Mouse (Mus musculus) limb, embryonic 11.5 days (tissue): Measurements from ENCODE around the gene Fblim1. TPM values are rescaled to one million over a fixed set of nuclear protein-coding genes. Genes with fewer than 3 reads are reported as not detected.

Source experiments
- ATAC-seq: fragments of 200-750 bp; cut with Nextera tagmentation; 2 replicates; pipeline ENCODE4 v1.8.0; 2017; ENCODE audit warnings: low read depth; ENCODE audit not compliant: insufficient number of reproducible peaks, low FRiP score, low TSS enrichment
- DNase-seq: peaks from one replicate; pipeline ENCODE4 v3.0.0-alpha.2; 2015; ENCODE audit warnings: low spot score
- H3K27ac ChIP-seq: fragments of 300-500 bp; sonication (generic); replicated peaks from 2 replicates; pipeline ENCODE4 v1.5.1; 2014; ENCODE audit warnings: low read depth, mild to moderate bottlenecking, low read length
- H3K27me3 ChIP-seq: fragments of 300-500 bp; sonication (generic); 2 replicates; pipeline ENCODE4 v1.6.1; 2014; ENCODE audit warnings: mild to moderate bottlenecking, low read length, mixed read lengths; ENCODE audit not compliant: control insufficient read depth, insufficient read depth
- H3K36me3 ChIP-seq: fragments of 300-500 bp; sonication (generic); 2 replicates; pipeline ENCODE4 v1.6.1; 2014; ENCODE audit warnings: mild to moderate bottlenecking, low read length, moderate library complexity, mixed read lengths; ENCODE audit not compliant: control insufficient read depth, insufficient read depth
- H3K4me1 ChIP-seq: fragments of 300-500 bp; sonication (generic); 2 replicates; pipeline ENCODE4 v1.6.1; 2014; ENCODE audit warnings: low read length, mixed read lengths; ENCODE audit not compliant: control insufficient read depth, insufficient read depth
- H3K4me2 ChIP-seq: fragments of 300-500 bp; sonication (generic); 2 replicates; pipeline ENCODE4 v1.6.1; 2014; ENCODE audit warnings: low read depth, mild to moderate bottlenecking, moderate library complexity; ENCODE audit not compliant: severe bottlenecking
- H3K4me3 ChIP-seq: fragments of 300-500 bp; sonication (generic); 2 replicates; pipeline ENCODE4 v1.5.1; 2014; ENCODE audit warnings: low read depth, low read length
- H3K9ac ChIP-seq: fragments of 300-500 bp; sonication (generic); 2 replicates; pipeline ENCODE4 v1.6.1; 2014; ENCODE audit warnings: mild to moderate bottlenecking, low read length
- H3K9me3 ChIP-seq: fragments of 300-500 bp; sonication (generic); 2 replicates; pipeline ENCODE4 v1.6.1; 2016; ENCODE audit warnings: low read length; ENCODE audit not compliant: control insufficient read depth
- WGBS: fragments of 180-500 bp; shearing (Covaris S2); extraction: QIAGEN DNeasy Blood & Tissue Kit; methylation state at CpG from one replicate; pipeline ENCODE4 v1.1.7; 2014; 5-methylcytosine and 5-hydroxymethylcytosine counted together
- polyA plus RNA-seq: library from polyadenylated mRNA; unstranded; fragments of >200 nt; fragmentation: Nextera tagmentation; extraction: Ambion mirVana; gene quantifications from 2 replicates; pipeline ENCODE4 v1.2.1, GENCODE M21; 2014

The Fblim1 gene
- polyA plus RNA-seq, 1 experiment from 2014 or later: 67.2 TPM

DNA sequence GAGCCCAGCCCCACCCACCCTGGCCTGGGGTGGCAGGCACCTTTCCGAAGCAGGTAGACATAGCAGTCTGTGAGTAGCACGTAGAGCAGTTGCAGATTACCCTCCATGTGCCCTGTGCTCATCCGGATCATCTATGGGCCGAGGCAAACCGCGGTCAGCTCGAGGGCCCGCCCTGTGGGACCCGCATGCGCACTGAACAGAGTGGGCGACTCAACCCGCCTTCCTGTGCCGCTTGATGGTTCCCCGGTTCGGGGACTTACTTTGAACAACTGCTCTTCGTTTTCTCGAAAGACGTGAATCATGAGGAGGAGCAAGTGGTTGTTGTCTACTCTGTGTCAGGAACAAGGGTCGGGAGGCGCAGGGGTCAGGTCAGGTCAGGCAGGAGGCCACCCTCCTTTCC lies 25.4 kb upstream of the Fblim1 start:
- Histone ChIP-seq H3K9ac (no peak overlapping the region), H3K27me3 (no peaks in the 10 kb centered on the region), H3K4me2 (no peak overlapping the region), H3K36me3 (peaks cover 34% of the 10 kb centered on the region), H3K4me1 (no peaks in the 10 kb centered on the region), H3K9me3 (no peaks in the 10 kb centered on the region), H3K4me3 (no peak overlapping the region), H3K27ac (no peak overlapping the region)
- WGBS: 94% methylated on average over 20 of the region's 20 CpGs
- no peak for DNase-seq
- ATAC-seq: no peak

DNA sequence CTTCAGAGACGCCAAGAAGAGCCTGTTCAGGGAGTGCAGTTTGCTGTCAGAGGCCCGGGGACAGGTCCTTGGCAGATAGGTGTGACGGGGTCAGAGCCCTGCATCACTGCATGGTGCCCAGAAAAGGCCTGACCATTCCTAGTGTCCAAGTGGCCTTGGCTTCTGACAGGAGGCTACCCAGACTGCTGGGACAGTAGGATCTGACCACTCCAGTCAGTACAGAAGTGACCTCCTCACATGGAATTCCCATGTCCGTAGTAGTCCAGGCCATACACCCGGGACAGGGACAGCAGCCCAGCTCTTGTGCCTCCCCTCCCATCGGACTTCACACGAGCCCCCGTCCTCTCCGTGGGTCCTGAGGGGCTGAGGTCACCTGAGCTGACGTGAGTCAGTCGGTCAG lies 24.1 kb upstream of the Fblim1 start:
- Histone ChIP-seq H3K9me3 (no peaks in the 10 kb centered on the region), H3K36me3 (peaks cover 38% of the 10 kb centered on the region), H3K4me1 (no peaks in the 10 kb centered on the region), H3K4me3 (no peak overlapping the region), H3K27me3 (no peaks in the 10 kb centered on the region), H3K4me2 (no peak overlapping the region), H3K9ac (no peak overlapping the region), H3K27ac (no peak overlapping the region)
- ATAC-seq (no peak), DNase-seq (no peak)
- WGBS: 93% methylated on average over 11 of the region's 11 CpGs

DNA sequence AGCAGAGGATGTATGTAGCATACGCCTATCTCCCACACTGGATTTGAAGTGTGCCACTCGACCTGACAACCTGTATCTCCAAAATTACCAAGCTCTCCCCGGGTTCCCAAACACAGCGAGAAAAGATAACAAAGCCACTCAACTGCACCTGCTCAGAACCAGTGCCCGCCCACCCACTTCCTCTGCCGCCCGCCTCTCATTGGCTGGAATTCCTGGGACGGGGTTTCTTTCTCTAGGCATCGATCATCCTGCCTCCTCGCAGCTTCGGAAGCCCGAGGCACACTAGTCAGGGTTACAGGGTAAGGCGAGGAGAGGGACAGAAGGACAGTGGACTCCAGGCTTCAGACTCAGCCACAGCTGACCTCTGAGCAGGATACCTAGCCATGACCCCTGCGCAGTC lies 22.8 kb upstream of the Fblim1 start:
- Histone ChIP-seq H3K4me3 (no peak overlapping the region), H3K27me3 (no peaks in the 10 kb centered on the region), H3K36me3 (peaks cover 35% of the 10 kb centered on the region), H3K4me1 (no peaks in the 10 kb centered on the region), H3K4me2 (no peak overlapping the region), H3K27ac (no peak overlapping the region), H3K9ac (no peak overlapping the region), H3K9me3 (no peaks in the 10 kb centered on the region)
- ATAC-seq (no peak), DNase-seq (no peak)
- WGBS: 86% methylated on average over 14 of the region's 14 CpGs

DNA sequence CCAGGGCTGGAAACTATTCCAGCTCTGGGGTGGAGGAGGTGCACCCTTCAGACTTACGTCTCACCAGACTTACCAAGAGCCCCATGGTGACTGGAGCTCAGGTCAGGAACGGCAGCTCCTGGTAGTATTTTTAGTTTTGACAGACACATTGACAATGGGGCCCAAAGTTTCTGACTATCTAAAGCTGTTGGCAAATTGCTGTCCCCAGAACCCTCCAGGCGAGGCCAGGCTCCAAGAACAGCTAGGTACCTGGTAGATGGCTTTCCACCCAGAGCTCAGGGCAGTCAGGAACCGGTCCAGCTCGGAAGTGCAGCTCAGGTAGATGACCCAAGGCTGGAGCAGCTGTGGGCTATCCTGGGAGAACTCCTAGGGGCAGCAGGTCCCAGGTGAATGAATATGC lies 21.6 kb upstream of the Fblim1 start:
- H3K9ac ChIP-seq: no peak overlapping the region
- DNase-seq: no peak
- H3K27ac ChIP-seq: no peak overlapping the region
- H3K4me3 ChIP-seq: no peak overlapping the region
- no peaks in the 10 kb centered on the region for H3K27me3 ChIP-seq
- H3K36me3 ChIP-seq: peaks cover 31% of the 10 kb centered on the region
- H3K4me2 ChIP-seq: no peak overlapping the region
- 87% methylated on average over 5 of the region's 5 CpGs for WGBS
- ATAC-seq: no peak
- no peaks in the 10 kb centered on the region for H3K4me1 ChIP-seq
- H3K9me3 ChIP-seq: no peaks in the 10 kb centered on the region

DNA sequence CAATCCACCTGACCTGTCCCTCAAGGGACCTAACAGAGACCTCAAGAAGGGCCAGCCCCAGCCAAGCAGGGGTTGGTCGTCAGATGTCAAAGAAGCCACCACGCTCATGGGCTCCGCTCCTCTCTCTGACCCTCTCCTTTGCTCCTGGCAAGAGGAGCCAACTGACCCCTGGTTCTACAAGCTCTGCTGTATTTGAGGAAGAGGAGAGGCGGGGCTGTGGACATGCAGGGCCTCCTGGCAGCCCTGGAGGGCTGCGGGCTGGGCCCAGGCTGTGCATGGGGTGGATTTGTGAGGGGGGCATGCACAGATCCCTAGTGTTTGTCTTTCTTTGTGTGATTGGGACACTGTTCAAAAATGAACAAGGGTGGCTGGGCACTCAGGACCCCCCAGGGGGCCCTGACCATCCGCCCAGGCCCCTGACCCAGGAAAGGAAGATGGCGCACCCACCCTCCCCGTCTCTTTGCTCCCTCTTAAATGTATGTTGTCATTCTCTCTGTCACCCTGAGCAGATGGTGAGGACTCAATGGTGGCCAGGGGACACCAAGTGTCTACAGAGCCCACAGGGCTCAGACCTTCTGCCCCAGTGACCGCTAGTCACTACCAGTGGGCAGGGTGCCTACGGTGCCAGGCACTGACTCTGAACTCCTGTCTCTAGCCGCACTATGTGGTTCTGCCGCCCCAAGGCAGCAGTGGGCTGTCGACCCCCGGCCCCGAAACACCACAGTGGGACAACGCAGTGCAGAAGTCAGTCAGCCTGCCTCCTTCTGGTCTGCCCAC lies 20.1 kb upstream of the Fblim1 start:
- Histone ChIP-seq H3K9ac (no peak overlapping the region), H3K4me2 (no peak overlapping the region), H3K9me3 (no peaks in the 10 kb centered on the region), H3K27me3 (no peaks in the 10 kb centered on the region), H3K4me3 (no peak overlapping the region), H3K27ac (no peak overlapping the region), H3K36me3 (peaks cover 16% of the 10 kb centered on the region), H3K4me1 (no peaks in the 10 kb centered on the region)
- DNase-seq (no peak), ATAC-seq (no peak)
- WGBS: 93% methylated on average over 16 of the region's 16 CpGs

DNA sequence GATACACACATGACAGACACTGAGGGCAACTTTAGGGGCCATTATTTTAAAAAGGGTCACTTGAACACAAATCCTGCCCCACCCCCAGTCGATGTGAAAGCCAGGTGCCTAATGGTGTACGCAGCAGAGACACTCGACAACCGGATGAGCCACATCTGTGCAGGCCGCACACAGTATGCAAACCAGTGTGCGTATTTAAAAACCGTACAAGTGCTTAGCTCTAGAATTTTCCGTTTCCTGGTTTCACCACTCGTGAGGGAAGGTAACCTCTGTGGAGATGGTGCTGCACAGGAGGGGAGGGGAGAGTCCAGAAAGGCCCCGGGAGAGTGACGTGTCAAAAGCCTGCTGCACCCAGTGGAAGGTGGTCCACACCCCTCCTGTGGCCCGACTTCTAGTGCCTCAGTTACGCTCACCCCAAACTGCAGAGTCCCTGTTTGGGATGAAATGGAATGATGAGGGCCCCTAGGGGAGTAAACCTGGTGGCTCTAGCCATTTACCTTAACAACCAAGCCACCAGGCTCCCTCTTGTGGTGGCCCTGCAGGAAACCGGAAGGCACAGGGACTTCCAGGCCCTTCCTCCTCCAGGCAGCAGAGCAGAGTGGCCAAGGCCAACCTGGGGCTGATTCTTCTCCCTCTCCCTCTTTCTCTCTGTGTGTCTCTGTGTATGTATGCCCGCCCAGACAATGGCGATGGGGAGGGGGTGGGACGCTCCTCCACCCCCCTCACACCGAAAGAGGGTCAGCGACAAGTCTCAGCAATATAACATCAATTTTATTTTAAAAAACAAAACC lies 19.3 kb upstream of the Fblim1 start:
- ATAC-seq: no peak
- Histone ChIP-seq H3K9ac (no peak overlapping the region), H3K4me1 (no peaks in the 10 kb centered on the region), H3K4me3 (no peak overlapping the region), H3K27me3 (no peaks in the 10 kb centered on the region), H3K4me2 (no peak overlapping the region), H3K9me3 (no peaks in the 10 kb centered on the region), H3K27ac (no peak overlapping the region), H3K36me3 (peaks cover 12% of the 10 kb centered on the region)
- WGBS: 79% methylated on average over 19 of the region's 19 CpGs
- DNase-seq: peak; percentile 38

DNA sequence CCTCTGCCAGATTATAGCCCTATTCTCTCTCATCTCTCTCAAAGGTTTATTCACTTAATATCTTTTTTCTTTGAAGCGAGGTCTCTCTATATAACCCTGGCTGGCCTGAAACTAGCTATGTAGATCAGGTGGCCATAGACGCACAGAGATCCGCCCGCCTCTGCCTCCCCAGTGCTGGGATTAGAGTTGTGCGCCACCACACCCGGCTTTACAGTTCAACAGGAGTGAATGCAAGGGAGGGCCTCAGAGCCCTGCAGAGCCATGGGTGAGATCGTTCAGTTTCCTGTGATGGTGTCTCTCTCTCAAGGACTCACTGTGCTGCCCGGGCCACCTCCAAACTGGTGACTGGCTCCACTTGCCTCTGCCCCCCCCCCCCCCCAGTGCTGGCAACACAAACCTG lies 18.2 kb upstream of the Fblim1 start:
- Histone ChIP-seq H3K9ac (no peak overlapping the region), H3K27me3 (no peaks in the 10 kb centered on the region), H3K27ac (no peak overlapping the region), H3K4me1 (no peaks in the 10 kb centered on the region), H3K4me2 (no peak overlapping the region), H3K4me3 (no peak overlapping the region), H3K36me3 (peaks cover 9% of the 10 kb centered on the region), H3K9me3 (no peaks in the 10 kb centered on the region)
- WGBS: 94% methylated on average over 8 of the region's 8 CpGs
- DNase-seq: no peak
- ATAC-seq: no peak

DNA sequence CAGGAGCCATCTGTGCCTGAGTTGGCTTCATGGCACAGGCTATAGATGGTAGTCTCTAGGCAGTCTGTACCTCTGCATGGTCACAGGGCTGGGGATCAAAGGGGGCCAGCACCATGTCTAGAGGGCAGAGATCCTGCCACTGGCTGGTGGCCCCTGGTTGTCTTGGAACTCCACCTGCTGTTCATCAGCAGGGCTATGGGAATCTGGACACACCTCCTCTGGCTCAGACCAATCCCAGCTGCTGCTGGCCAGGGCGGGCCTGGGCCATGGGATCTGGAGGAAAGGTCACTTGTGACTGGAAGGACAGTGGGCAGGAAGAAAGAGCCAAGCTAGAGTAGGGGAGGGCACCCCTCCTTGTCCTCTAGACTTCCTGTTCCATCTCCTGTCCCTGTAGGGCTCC lies 17.8 kb upstream of the Fblim1 start, which contains the start of gene Slc25a34:
Gene Slc25a34, minus strand, starts transcription at position 156 of the 400 bp plus-strand sequence.
- Histone ChIP-seq H3K9me3 (no peaks in the 10 kb centered on the region), H3K36me3 (peaks cover 9% of the 10 kb centered on the region), H3K4me1 (no peaks in the 10 kb centered on the region), H3K9ac (no peak within 1 kb of the TSS), H3K27ac (no peak within 1 kb of the TSS), H3K4me2 (no peak within 1 kb of the TSS), H3K4me3 (no peak within 1 kb of the TSS), H3K27me3 (no peaks in the 10 kb centered on the region)
- WGBS: 33% methylated on average over 1 of the region's 1 CpGs
- no peak for ATAC-seq
- DNase-seq: no peak
